Mouse (Mus musculus) CH12.LX (cell line): ENCODE results near the gene Il9. TPM values are rescaled to one million over a fixed set of nuclear protein-coding genes. Genes with fewer than 3 reads are reported as not detected.

Experiments used
- DNase-seq: peaks from one replicate; pipeline ENCODE4 v3.0.0-alpha.2; 2013; ENCODE audit errors: extremely low read depth
- H3K27ac ChIP-seq: 2 replicates; pipeline ENCODE4 v1.5.1; 2012; ENCODE audit warnings: low read depth, mild to moderate bottlenecking, control low read depth, moderate library complexity; ENCODE audit not compliant: insufficient read depth
- H3K27me3 ChIP-seq: replicated peaks from 2 replicates; pipeline ENCODE3; 2012; ENCODE audit warnings: inconsistent platforms
- H3K36me3 ChIP-seq, 2 experiments: replicated peaks in 1 of 2; 2 replicates each; pipeline versions ENCODE3 to v1.6.1; 2012; ENCODE audit warnings: inconsistent platforms in 1 of 2, low read length in 1 of 2, mild to moderate bottlenecking in 1 of 2, mixed read lengths in 1 of 2, moderate library complexity in 1 of 2; ENCODE audit not compliant: control insufficient read depth in 1 of 2, insufficient read depth in 1 of 2
- H3K4me1 ChIP-seq, 2 experiments: 2 replicates each; pipeline ENCODE4 v1.6.1; 2012; ENCODE audit warnings: inconsistent platforms in 1 of 2, moderate library complexity in 1 of 2; ENCODE audit not compliant: insufficient read depth in 2 of 2, control insufficient read depth in 1 of 2
- H3K4me2 ChIP-seq: 2 replicates; pipeline ENCODE4 v1.6.1; 2012; ENCODE audit warnings: low read depth, mild to moderate bottlenecking, control low read depth; ENCODE audit not compliant: poor library complexity, insufficient read depth, severe bottlenecking
- H3K4me3 ChIP-seq, 3 experiments: fragments of 150-350 bp in 1 of 3; sonication (generic) in 1 of 3; replicated peaks in 1 of 3; 2 replicates each; pipeline versions ENCODE3 to v1.5.1; 2011 to 2012; ENCODE audit warnings: low read depth in 2 of 3, low read length in 2 of 3, mild to moderate bottlenecking in 2 of 3, moderate library complexity in 2 of 3, control low read depth in 1 of 3, improper control_type of control experiment in 1 of 3, inconsistent platforms in 1 of 3, mixed read lengths in 1 of 3; ENCODE audit not compliant: poor library complexity in 1 of 3
- H3K79me2 ChIP-seq: replicated peaks from 2 replicates; pipeline ENCODE4 v1.6.1; 2012; ENCODE audit warnings: mild to moderate bottlenecking, moderate library complexity; ENCODE audit not compliant: control insufficient read depth, poor library complexity, insufficient read depth, severe bottlenecking; ENCODE audit errors: extremely low read depth
- H3K9ac ChIP-seq: 2 replicates; pipeline ENCODE4 v1.6.1; 2012; ENCODE audit warnings: low read depth, mild to moderate bottlenecking, control low read depth, moderate library complexity; ENCODE audit not compliant: insufficient read depth
- H3K9me3 ChIP-seq: replicated peaks from 2 replicates; pipeline ENCODE3; 2012; ENCODE audit warnings: low read length, inconsistent platforms, mixed read lengths
- BHLHE40 ChIP-seq: IDR thresholded peaks from 2 replicates; pipeline ENCODE4 v1.6.1; 2011; ENCODE audit warnings: mild to moderate bottlenecking, low read depth, low read length, improper control_type of control experiment
- CHD1 ChIP-seq: IDR thresholded peaks from 2 replicates; pipeline ENCODE4 v1.6.1; 2012; ENCODE audit warnings: low read depth, low read length, improper control_type of control experiment, inconsistent platforms
- CHD2 ChIP-seq: IDR thresholded peaks from 2 replicates; pipeline ENCODE4 v1.6.1; 2011; ENCODE audit warnings: low read length, improper control_type of control experiment
- CTCF ChIP-seq, 2 experiments: IDR thresholded peaks in 1 of 2; conservative IDR thresholded peaks in 1 of 2; 2 replicates each; pipeline ENCODE4 v1.5.1; 2011 to 2012; ENCODE audit warnings: low read depth in 2 of 2, low read length in 2 of 2, improper control_type of control experiment in 1 of 2, inconsistent platforms in 1 of 2, mild to moderate bottlenecking in 1 of 2, moderate library complexity in 1 of 2
- ELF1 ChIP-seq: IDR thresholded peaks from 2 replicates; pipeline ENCODE4 v1.6.1; 2014; ENCODE audit warnings: low read depth, mild to moderate bottlenecking, inconsistent platforms, low read length, improper control_type of control experiment
- GABPA ChIP-seq: IDR thresholded peaks from 2 replicates; pipeline ENCODE4 v1.6.1; 2012; ENCODE audit warnings: low read depth, low read length, improper control_type of control experiment, inconsistent platforms; ENCODE audit not compliant: insufficient replicate concordance
- HCFC1 ChIP-seq: IDR thresholded peaks from 2 replicates; pipeline ENCODE4 v1.6.1; 2012; ENCODE audit warnings: low read depth, mild to moderate bottlenecking, inconsistent platforms, low read length, improper control_type of control experiment
- KAT2A ChIP-seq: IDR thresholded peaks from 2 replicates; pipeline ENCODE4 v1.6.1; 2012; ENCODE audit warnings: low read length, improper control_type of control experiment, inconsistent platforms; ENCODE audit not compliant: insufficient replicate concordance
- MAZ ChIP-seq: IDR thresholded peaks from 2 replicates; pipeline ENCODE4 v1.6.1; 2012; ENCODE audit warnings: low read depth, mild to moderate bottlenecking, inconsistent platforms, low read length, improper control_type of control experiment, moderate library complexity
- MXI1 ChIP-seq: IDR thresholded peaks from 2 replicates; pipeline ENCODE4 v1.6.1; 2011; ENCODE audit warnings: mild to moderate bottlenecking, low read depth, low read length, improper control_type of control experiment
- MYC ChIP-seq: IDR thresholded peaks from 2 replicates; pipeline ENCODE4 v1.6.1; 2011; ENCODE audit warnings: low read depth, mild to moderate bottlenecking, improper control_type of control experiment, low read length
- NRF1 ChIP-seq: IDR thresholded peaks from 2 replicates; pipeline ENCODE4 v1.6.1; 2014; ENCODE audit warnings: low read depth, mild to moderate bottlenecking, inconsistent platforms, low read length, improper control_type of control experiment, moderate library complexity
- POLR2AphosphoS2 ChIP-seq: IDR thresholded peaks from 2 replicates; pipeline ENCODE4 v1.6.1; 2011; ENCODE audit warnings: low read depth, low read length, improper control_type of control experiment
- RAD21 ChIP-seq: IDR thresholded peaks from 2 replicates; pipeline ENCODE4 v1.6.1; 2011; ENCODE audit warnings: low read depth, mild to moderate bottlenecking, low read length, improper control_type of control experiment, moderate library complexity
- USF1 ChIP-seq: IDR thresholded peaks from 2 replicates; pipeline ENCODE4 v1.6.1; 2014; ENCODE audit warnings: low read depth, mild to moderate bottlenecking, inconsistent platforms, low read length, improper control_type of control experiment
- USF2 ChIP-seq: conservative IDR thresholded peaks from 2 replicates; pipeline ENCODE4 v1.6.1; 2011; ENCODE audit warnings: low read depth, low read length, improper control_type of control experiment
- ZC3H11A ChIP-seq: IDR thresholded peaks from 2 replicates; pipeline ENCODE4 v1.6.1; 2012; ENCODE audit warnings: low read depth, mild to moderate bottlenecking, inconsistent platforms, low read length, improper control_type of control experiment
- ZNF384 ChIP-seq: IDR thresholded peaks from 2 replicates; pipeline ENCODE4 v1.6.1; 2012; ENCODE audit warnings: low read depth, low read length, improper control_type of control experiment, inconsistent platforms
- dilution Hi-C: fragments of 300-500 bp; cut with MboI; formaldehyde crosslinking; loops from 2 replicates; pipeline ENCODE4 v1.14.3; 2020; ENCODE audit warnings: low sequenced_read_pairs; ENCODE audit not compliant: extremely low pct_unique_long_range_greater_than_20kb, extremely low pct_ligation_motif_present
- in situ Hi-C: fragments of 300-500 bp; cut with MboI; formaldehyde crosslinking; loops from 3 replicates; pipeline ENCODE4 v1.14.3; 2019; ENCODE audit warnings: low sequenced_read_pairs, low pct_ligation_motif_present, low pct_unique_long_range_greater_than_20kb, mixed read lengths
- polyA plus RNA-seq: library from polyadenylated mRNA; unstranded; fragments of >175 nt; gene quantifications from 2 replicates; pipeline ENCODE4 v1.2.1, GENCODE M21; 2012; ENCODE audit warnings: low read depth; ENCODE audit not compliant: insufficient read length
- total RNA-seq, 2 experiments: library from RNA; depleted of rRNA; stranded (reverse); fragments of 300-350 nt in 1 of 2; fragments of >200 nt in 1 of 2; gene quantifications; 2 replicates each; pipeline ENCODE4 v1.2.3; 2012 to 2014

Gene Il9
- total and polyA plus RNA-seq, 3 experiments: not detected

- Histone ChIP-seq H3K36me3 (no peaks in the 10 kb centered on the region), H3K27me3 (peaks cover 65% of the 10 kb centered on the region), H3K79me2 (no peaks in the 10 kb centered on the region), H3K9me3 (peaks cover 2% of the 10 kb centered on the region), H3K27ac (no peak overlapping the region), H3K4me2 (no peak overlapping the region), H3K9ac (no peak overlapping the region), H3K4me1 (no peaks in the 10 kb centered on the region), H3K4me3 (no peak overlapping the region)
- TF ChIP-seq BHLHE40 (peak; percentile 33; the same call in 1 of the 2 replicates), ZNF384 (no peak), MXI1 (no peak)
- no peak for DNase-seq
- dilution Hi-C loops: no loop called here
- in situ Hi-C loops: no loop called here
These were observed 19.9 kb upstream of the Il9 start for GRCm38 (mm10) chr13:56501866-56502420.

DNA sequence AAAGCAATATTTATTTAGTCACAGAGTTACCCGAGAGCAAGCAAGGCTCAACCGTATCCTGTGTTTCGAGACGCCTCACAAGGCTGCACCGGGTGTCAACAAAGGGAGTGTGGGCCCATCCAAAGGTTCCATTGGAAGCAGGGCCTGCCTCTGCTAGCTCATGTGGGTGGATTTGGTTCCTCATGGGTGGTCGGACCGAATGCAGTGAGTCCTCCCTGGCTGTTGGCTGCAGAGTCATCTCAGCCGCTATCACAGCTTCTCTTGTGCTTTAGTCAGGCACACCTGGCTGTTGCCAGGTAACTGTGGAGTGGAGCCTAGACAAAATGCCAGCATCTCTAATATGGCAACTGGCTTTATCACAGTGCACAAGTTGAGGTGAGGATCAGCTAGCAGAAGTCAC, 18.6 kb upstream of the Il9 start:
- Histone ChIP-seq H3K36me3 (no peaks in the 10 kb centered on the region), H3K4me2 (no peak overlapping the region), H3K4me1 (no peaks in the 10 kb centered on the region), H3K9ac (no peak overlapping the region), H3K27me3 (peaks cover 61% of the 10 kb centered on the region), H3K27ac (no peak overlapping the region), H3K79me2 (no peaks in the 10 kb centered on the region), H3K4me3 (no peak overlapping the region), H3K9me3 (peaks cover 2% of the 10 kb centered on the region)
- DNase-seq: no peak
- TF ChIP-seq CHD2 (no peak), NRF1 (no peak), RAD21 (no peak), MXI1 (no peak), ZNF384 (no peak), CHD1 (no peak), USF2 (no peak), CTCF (conservative IDR thresholded peaks at IDR 0.05 in 1 of 2, IDR thresholded peaks at IDR 0.05 in 1 of 2; ENCODE audit: low read depth in 2 of 2, low read length in 2 of 2) (no peak), ZC3H11A (no peak), ELF1 (no peak), MAZ (no peak), GABPA (no peak), HCFC1 (no peak), MYC (no peak), POLR2AphosphoS2 (no peak), KAT2A (no peak), USF1 (no peak)
- in situ Hi-C loops (no loop called here), dilution Hi-C loops (no loop called here)
